Mouse (Mus musculus) macrophage (primary cell): ENCODE data around the gene Olfr54. TPM values are rescaled to one million over a fixed set of nuclear protein-coding genes. Genes with fewer than 3 reads are reported as not detected.
"Not testable (repeated sequence)": the region's sequence is repeated elsewhere in the genome, so short reads cannot be mapped to it uniquely, and the experiment has no call there.

Experiments
- H3K27ac ChIP-seq: fragments of 350-480 bp; formaldehyde crosslinking; 2 replicates; pipeline ENCODE4 v1.9.0; 2021
- H3K36me3 ChIP-seq: fragments of 350-480 bp; formaldehyde crosslinking; 2 replicates; pipeline ENCODE4 v1.9.0; 2021; ENCODE audit errors: inconsistent target
- H3K4me3 ChIP-seq: fragments of 350-480 bp; formaldehyde crosslinking; 2 replicates; pipeline ENCODE4 v1.9.0; 2021; ENCODE audit errors: inconsistent target
- H3K79me2 ChIP-seq: fragments of 350-480 bp; formaldehyde crosslinking; 2 replicates; pipeline ENCODE4 v1.9.0; 2021; ENCODE audit errors: inconsistent target
- WGBS: methylation state at CpG from one replicate; pipeline ENCODE4 v1.1.7; 2026; ENCODE audit warnings: inconsistent platforms; ENCODE audit not compliant: missing documents; 5-methylcytosine and 5-hydroxymethylcytosine counted together
- polyA plus RNA-seq: library from polyadenylated mRNA; stranded (reverse); fragments of 250-400 nt; gene quantifications from 3 replicates; pipeline ENCODE4 v1.2.4, GENCODE M21; 2018; ENCODE audit warnings: inconsistent platforms
- total RNA-seq, 78 experiments: library from RNA; depleted of rRNA; stranded (reverse); fragments of 250-400 nt; gene quantifications; 1 replicate in 9 of 78; 2 replicates in 24 of 78; 3 replicates in 43 of 78; 4 replicates in 2 of 78; pipeline ENCODE4 v1.2.4; 2018; ENCODE audit warnings: inconsistent platforms in 56 of 78

The Olfr54 gene
- not detected for total RNA-seq (2018; cell fraction: chromatin; rRNA removed)
- total RNA-seq (2018; cell fraction: cytosol; rRNA removed), result not detected
- not detected for total RNA-seq (2018; cell fraction: nucleus; rRNA removed)
- polyA plus RNA-seq, result not detected in 3 replicates

- 55% methylated on average over 1 of the region's 1 CpGs for WGBS
Observed at GRCm38 (mm10) chr11:51013936-51014335, at the start of gene Olfr54. Olfr54 (plus strand) TSS chr11:51014236.

GRCm38 (mm10) chr11:50964886-50965285 is 49.1 kb upstream of the Olfr54 start:
- 0% methylated on average over 2 of the region's 2 CpGs for WGBS
- Histone ChIP-seq H3K36me3 (no peaks in the 10 kb centered on the region), H3K79me2 (no peaks in the 10 kb centered on the region), H3K4me3 (no peak overlapping the region), H3K27ac (no peak overlapping the region)

More at GRCm38 (mm10) chr11:51013936-51014335, at the start of gene Olfr54:
- Histone ChIP-seq H3K36me3 (no peaks in the 10 kb centered on the region), H3K4me3 (no peak within 1 kb of the TSS), H3K79me2 (no peaks in the 10 kb centered on the region), H3K27ac (no peak within 1 kb of the TSS)

- H3K27ac ChIP-seq, result no peak within 1 kb of the TSS
- no peak within 1 kb of the TSS for H3K4me3 ChIP-seq
- WGBS, result 89% methylated on average over 11 of the region's 11 CpGs
- no peaks in the 10 kb centered on the region for H3K79me2 ChIP-seq
- H3K36me3 ChIP-seq, result no peaks in the 10 kb centered on the region
Observed at GRCm38 (mm10) chr11:50966230-50966629, 47.8 kb upstream of the Olfr54 start, which contains the start of gene Olfr1378. Olfr1378 (plus strand) TSS chr11:50966530.

GRCm38 (mm10) chr11:50977216-50977615 is 36.8 kb upstream of the Olfr54 start:
- Histone ChIP-seq H3K36me3 (no peaks in the 10 kb centered on the region), H3K79me2 (no peaks in the 10 kb centered on the region), H3K4me3 (no peak overlapping the region), H3K27ac (no peak overlapping the region)
- 78% methylated on average over 4 of the region's 4 CpGs for WGBS

GRCm38 (mm10) chr11:50981667-50982066 is 32.4 kb upstream of the Olfr54 start, which contains the start of gene Olfr1377:
Olfr1377 (plus strand) TSS chr11:50981967.
- H3K36me3 ChIP-seq, result no peaks in the 10 kb centered on the region
- 78% methylated on average over 5 of the region's 5 CpGs for WGBS
- no peak within 1 kb of the TSS for H3K4me3 ChIP-seq
- no peak within 1 kb of the TSS for H3K27ac ChIP-seq
- no peaks in the 10 kb centered on the region for H3K79me2 ChIP-seq

GRCm38 (mm10) chr11:51003296-51003695 is 10.7 kb upstream of the Olfr54 start, which contains the start of gene Olfr51:
Olfr51 (plus strand) TSS chr11:51003596.
- WGBS, result 76% methylated on average over 5 of the region's 5 CpGs
- Histone ChIP-seq H3K36me3 (no peaks in the 10 kb centered on the region), H3K27ac (no peak within 1 kb of the TSS), H3K79me2 (no peaks in the 10 kb centered on the region), H3K4me3 (no peak within 1 kb of the TSS)

- no peak overlapping the region for H3K27ac ChIP-seq
- no peaks in the 10 kb centered on the region for H3K79me2 ChIP-seq
- no peaks in the 10 kb centered on the region for H3K36me3 ChIP-seq
- H3K4me3 ChIP-seq, result no peak overlapping the region
- 85% methylated on average over 5 of the region's 5 CpGs for WGBS
Observed at GRCm38 (mm10) chr11:51011821-51012220, 2.2 kb upstream of the Olfr54 start.

GRCm38 (mm10) chr11:51016341-51016740 is 2.3 kb downstream of the Olfr54 start:
- WGBS, result 64% methylated on average over 2 of the region's 2 CpGs
- Histone ChIP-seq H3K27ac (no peak overlapping the region), H3K4me3 (no peak overlapping the region), H3K79me2 (no peaks in the 10 kb centered on the region), H3K36me3 (no peaks in the 10 kb centered on the region)

GRCm38 (mm10) chr11:51026811-51027210 is 12.8 kb downstream of the Olfr54 start:
- H3K4me3 ChIP-seq, H3K27ac ChIP-seq, H3K36me3 ChIP-seq, H3K79me2 ChIP-seq: not testable (repeated sequence)
- WGBS, result 88% methylated on average over 5 of the region's 11 CpGs

GRCm38 (mm10) chr11:51029381-51029780 is 15.3 kb downstream of the Olfr54 start:
- not testable (repeated sequence) for H3K4me3 ChIP-seq, H3K36me3 ChIP-seq, H3K79me2 ChIP-seq, H3K27ac ChIP-seq
- 69% methylated on average over 8 of the region's 8 CpGs for WGBS

GRCm38 (mm10) chr11:51030225-51030624 is 16.2 kb downstream of the Olfr54 start:
- H3K27ac ChIP-seq, result no peak overlapping the region
- H3K79me2 ChIP-seq, result no peaks in the 10 kb centered on the region
- WGBS, result 81% methylated on average over 2 of the region's 2 CpGs

GRCm38 (mm10) chr11:51032851-51033250 is 18.8 kb downstream of the Olfr54 start:
- Histone ChIP-seq H3K36me3 (no peaks in the 10 kb centered on the region), H3K79me2 (no peaks in the 10 kb centered on the region), H3K4me3 (no peak overlapping the region), H3K27ac (no peak overlapping the region)
- WGBS, result 42% methylated on average over 1 of the region's 1 CpGs

More at GRCm38 (mm10) chr11:51030225-51030624, 16.2 kb downstream of the Olfr54 start:
- Histone ChIP-seq H3K36me3 (no peaks in the 10 kb centered on the region), H3K4me3 (no peak overlapping the region)

- not testable (repeated sequence) for H3K79me2 ChIP-seq, H3K4me3 ChIP-seq, H3K36me3 ChIP-seq, H3K27ac ChIP-seq
Observed at GRCm38 (mm10) chr11:51034141-51034540, 20.1 kb downstream of the Olfr54 start.

- no peaks in the 10 kb centered on the region for H3K79me2 ChIP-seq
- H3K4me3 ChIP-seq, result no peak overlapping the region
- H3K36me3 ChIP-seq, result no peaks in the 10 kb centered on the region
- H3K27ac ChIP-seq, result no peak overlapping the region
- 93% methylated on average over 2 of the region's 2 CpGs for WGBS
Observed at GRCm38 (mm10) chr11:51035951-51036350, 21.9 kb downstream of the Olfr54 start.

GRCm38 (mm10) chr11:51044776-51045175 is 30.7 kb downstream of the Olfr54 start:
- WGBS, result 65% methylated on average over 3 of the region's 3 CpGs

GRCm38 (mm10) chr11:51047809-51048208 is 33.8 kb downstream of the Olfr54 start, which contains the start of gene Olfr1375:
Olfr1375 (plus strand) TSS chr11:51048109.
- WGBS, result 86% methylated on average over 2 of the region's 3 CpGs
- H3K36me3 ChIP-seq, H3K27ac ChIP-seq, H3K4me3 ChIP-seq, H3K79me2 ChIP-seq: not testable (repeated sequence)

More at GRCm38 (mm10) chr11:51044776-51045175, 30.7 kb downstream of the Olfr54 start:
- not testable (repeated sequence) for H3K27ac ChIP-seq, H3K79me2 ChIP-seq, H3K4me3 ChIP-seq, H3K36me3 ChIP-seq
